Mouse (Mus musculus) layer of hippocampus, adult 2 months (tissue): Measurements from ENCODE around the gene Ywhaq. TPM values are rescaled to one million over a fixed set of nuclear protein-coding genes. Genes with fewer than 3 reads are reported as not detected.

Experiments used
- DNase-seq, 2 experiments: peaks; one replicate each; pipeline ENCODE4 v3.0.0; 2022; ENCODE audit warnings: low spot score in 2 of 2
- H3K27ac ChIP-seq: fragments of 200-600 bp; 2 replicates; pipeline ENCODE4 v1.8.1; 2022
- H3K4me3 ChIP-seq: fragments of 200-600 bp; 2 replicates; pipeline ENCODE4 v1.8.1; 2022; ENCODE audit warnings: mild to moderate bottlenecking
- CTCF ChIP-seq: fragments of 200-600 bp; conservative IDR thresholded peaks from 2 replicates; pipeline ENCODE4 v1.8.1; 2022; ENCODE audit warnings: antibody characterized with exemption, mild to moderate bottlenecking, moderate library complexity
- total RNA-seq, 2 experiments: library from RNA; stranded (reverse); gene quantifications; 2 replicates each; pipeline ENCODE4 v1.2.3; 2021

The Ywhaq gene
- total RNA-seq, 2 experiments from 2014 or later: 444 to 448 TPM

DNA sequence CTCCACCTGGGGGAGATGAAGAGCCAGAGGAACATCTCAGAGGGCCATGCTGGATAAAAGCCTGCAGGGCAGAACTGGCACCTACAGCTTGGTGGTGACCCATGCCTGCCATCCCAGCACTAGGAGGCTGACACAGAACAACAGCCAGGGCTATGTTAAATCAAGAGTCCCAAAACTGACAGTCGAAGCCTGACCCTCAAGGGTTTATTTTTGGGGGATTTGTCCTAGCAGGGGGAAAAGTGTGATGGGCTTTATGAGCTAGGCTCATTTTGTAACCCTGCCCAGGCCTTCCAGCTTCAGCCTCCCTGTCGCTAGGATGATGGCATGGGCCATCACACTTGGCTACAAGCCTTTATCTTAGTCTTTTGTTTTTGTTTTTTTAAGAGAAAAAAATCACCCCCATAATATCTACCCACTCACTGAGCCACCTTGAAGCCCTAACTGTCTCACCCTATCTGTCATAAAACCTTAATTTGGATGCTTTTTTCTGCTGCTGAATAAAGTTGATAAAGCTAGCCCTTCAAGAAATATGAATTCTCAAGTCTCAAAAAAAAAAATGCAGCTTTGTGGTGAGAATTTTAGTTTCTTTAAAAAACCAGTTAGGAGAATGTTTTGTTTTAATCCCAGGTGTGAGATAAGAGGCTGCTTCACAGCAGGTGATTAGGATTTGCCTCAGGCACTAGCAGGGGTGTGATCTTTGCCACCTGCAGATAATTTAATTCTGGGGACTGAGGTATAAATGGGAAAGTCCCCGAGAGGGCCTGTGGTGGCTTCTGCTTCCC lies 41.9 kb downstream of the Ywhaq start:
- no peak; the same call in 1 of the 2 replicates for TF ChIP-seq CTCF
- Histone ChIP-seq H3K27ac (no peak overlapping the region), H3K4me3 (no peak overlapping the region)
- no peak for DNase-seq

GRCm38 (mm10) chr12:21373820-21374475 lies 43.5 kb downstream of the Ywhaq start:
- no peak for TF ChIP-seq CTCF
- Histone ChIP-seq H3K4me3 (peak overlapping the region; percentile 85), H3K27ac (peak overlapping the region; percentile 97)
- DNase-seq: no peak

DNA sequence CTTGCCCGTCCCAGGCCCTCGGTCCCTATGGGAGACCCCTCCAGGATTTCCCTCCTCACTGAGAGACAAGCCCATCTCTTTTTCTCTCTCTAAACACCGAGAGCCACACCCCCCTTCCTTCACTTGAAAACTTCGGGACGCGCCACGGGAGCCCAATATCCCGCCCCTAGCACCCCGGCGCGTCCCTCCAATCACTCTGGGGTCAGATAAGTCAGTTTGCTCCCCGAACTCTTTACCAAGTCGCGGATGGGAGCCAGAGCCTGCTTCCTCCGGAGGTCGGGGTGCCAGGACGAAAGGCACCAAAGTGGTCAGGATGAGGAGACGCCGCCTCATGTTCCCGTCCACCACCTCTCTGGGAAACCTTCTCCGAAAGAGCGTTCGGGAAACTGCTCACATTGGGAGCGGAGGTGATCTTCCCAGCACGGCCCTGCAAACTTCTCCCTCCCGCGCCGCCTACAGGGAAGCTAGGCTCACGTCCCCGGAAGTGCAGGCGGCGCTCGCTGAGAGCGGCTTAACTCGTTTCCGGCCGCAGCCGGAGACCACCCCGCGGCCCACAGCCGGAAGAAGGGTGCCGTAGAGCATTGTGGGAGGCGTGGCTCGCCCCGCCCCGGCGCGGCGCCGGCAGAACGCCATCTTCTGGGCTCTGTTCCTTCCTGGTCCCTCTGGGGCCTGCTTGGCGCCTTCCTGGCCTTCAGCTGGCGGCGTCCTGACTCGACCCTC lies 44.2 kb downstream of the Ywhaq start, which contains the start of gene Adam17:
TSS of gene Adam17 (minus strand) at position 533 of the 720 bp plus-strand sequence.
- H3K4me3 ChIP-seq: peak within 1 kb of the TSS; percentile 85
- DNase-seq: peak; percentile 96 to 97
- H3K27ac ChIP-seq: peak within 1 kb of the TSS; percentile 97
- TF ChIP-seq CTCF: peak; percentile 85

GRCm38 (mm10) chr12:21370035-21370611 lies 47.3 kb downstream of the Ywhaq start:
- Histone ChIP-seq H3K27ac (no peak overlapping the region), H3K4me3 (no peak overlapping the region)
- DNase-seq: no peak
- TF ChIP-seq CTCF: no peak

- TF ChIP-seq CTCF: no peak
- H3K4me3 ChIP-seq: no peak overlapping the region
- DNase-seq: no peak
- H3K27ac ChIP-seq: no peak overlapping the region; the same call in 1 of the 2 replicates
Measured at GRCm38 (mm10) chr12:21369087-21369410, 48.4 kb downstream of the Ywhaq start.

DNA sequence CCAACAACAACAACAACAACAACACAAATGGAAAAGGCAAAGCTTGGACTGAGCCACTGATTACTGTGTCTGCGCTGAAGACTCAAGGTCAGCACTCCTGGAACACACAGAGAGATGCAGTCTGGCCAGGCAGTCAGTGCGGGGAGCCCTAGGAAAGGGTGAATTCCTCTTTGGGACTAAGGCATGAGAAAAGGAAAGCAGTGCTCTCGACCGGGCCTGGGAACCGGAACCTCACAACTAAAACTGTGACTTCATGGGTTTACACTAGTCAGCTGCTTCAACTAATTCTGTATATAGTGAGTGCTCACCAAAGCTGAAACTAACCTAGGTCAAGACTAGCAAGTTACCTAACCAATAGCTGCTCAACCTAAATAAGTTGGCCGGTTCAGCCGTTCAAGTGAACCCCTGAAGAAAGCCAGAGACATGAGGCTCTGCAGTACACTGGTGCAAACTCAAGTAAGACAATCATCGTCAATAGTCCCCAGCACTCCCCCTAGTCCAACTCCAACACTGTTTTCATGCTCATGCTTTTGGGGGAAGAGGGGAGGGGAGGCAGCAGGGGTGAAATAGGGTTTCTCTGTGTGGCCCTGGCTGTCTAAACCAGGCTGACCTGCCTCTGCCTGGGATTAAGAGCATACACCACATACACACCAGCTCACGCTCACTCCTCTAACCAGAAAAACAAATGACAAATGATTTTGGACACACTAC lies 48.9 kb downstream of the Ywhaq start:
- DNase-seq: no peak
- no peak for TF ChIP-seq CTCF
- H3K4me3 ChIP-seq: no peak overlapping the region
- H3K27ac ChIP-seq: peak overlapping the region; percentile 56; the same call in 1 of the 2 replicates

DNA sequence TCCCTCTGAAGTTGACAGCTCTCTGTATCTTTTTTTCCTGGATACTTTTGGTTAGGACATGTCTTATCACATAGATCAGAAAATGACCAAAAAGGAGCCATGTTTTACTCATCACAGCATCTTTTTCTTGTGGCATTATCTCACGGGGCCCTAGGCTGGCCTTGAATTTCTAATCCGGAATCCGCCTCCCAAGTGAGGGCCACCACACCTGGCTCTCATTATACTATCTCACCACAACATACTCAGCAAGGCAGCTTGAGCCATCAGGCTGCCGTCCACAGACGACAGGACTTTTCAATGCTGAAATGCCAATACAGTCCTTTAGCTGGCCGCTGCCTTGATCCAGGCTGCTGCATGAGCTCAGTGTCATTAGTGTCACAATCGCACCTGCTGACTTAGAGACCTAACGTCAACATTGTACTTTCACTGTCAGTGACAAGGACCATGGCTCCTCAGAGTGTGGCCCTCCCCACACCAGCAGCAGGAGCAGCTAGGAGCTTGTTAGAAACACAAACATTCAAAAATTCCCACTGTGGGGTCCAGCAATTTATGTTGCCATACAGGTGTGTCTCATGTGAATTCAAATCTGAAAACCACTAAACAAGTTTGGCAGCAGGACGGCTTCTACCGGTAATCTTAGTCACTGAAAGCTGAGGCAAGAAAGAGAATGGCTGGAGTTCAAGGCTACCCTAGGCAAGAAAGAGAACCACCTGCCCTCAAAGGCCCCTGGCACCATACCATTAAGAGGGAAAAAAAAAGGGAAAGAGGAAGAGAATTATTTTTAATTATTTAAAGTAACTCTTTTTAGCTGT lies 52.6 kb downstream of the Ywhaq start:
- DNase-seq: no peak
- Histone ChIP-seq H3K27ac (no peak overlapping the region), H3K4me3 (no peak overlapping the region)
- TF ChIP-seq CTCF: no peak

- TF ChIP-seq CTCF: no peak
- H3K4me3 ChIP-seq: no peak overlapping the region
- H3K27ac ChIP-seq: no peak overlapping the region
- no peak for DNase-seq
Measured at GRCm38 (mm10) chr12:21363195-21363594, 54.2 kb downstream of the Ywhaq start.

GRCm38 (mm10) chr12:21362686-21363085 lies 54.8 kb downstream of the Ywhaq start:
- Histone ChIP-seq H3K4me3 (no peak overlapping the region), H3K27ac (no peak overlapping the region)
- TF ChIP-seq CTCF: no peak
- DNase-seq: no peak

- H3K4me3 ChIP-seq: no peak overlapping the region
- no peak for TF ChIP-seq CTCF
- DNase-seq: no peak
- H3K27ac ChIP-seq: no peak overlapping the region
Measured at GRCm38 (mm10) chr12:21353681-21354080, 63.8 kb downstream of the Ywhaq start.

DNA sequence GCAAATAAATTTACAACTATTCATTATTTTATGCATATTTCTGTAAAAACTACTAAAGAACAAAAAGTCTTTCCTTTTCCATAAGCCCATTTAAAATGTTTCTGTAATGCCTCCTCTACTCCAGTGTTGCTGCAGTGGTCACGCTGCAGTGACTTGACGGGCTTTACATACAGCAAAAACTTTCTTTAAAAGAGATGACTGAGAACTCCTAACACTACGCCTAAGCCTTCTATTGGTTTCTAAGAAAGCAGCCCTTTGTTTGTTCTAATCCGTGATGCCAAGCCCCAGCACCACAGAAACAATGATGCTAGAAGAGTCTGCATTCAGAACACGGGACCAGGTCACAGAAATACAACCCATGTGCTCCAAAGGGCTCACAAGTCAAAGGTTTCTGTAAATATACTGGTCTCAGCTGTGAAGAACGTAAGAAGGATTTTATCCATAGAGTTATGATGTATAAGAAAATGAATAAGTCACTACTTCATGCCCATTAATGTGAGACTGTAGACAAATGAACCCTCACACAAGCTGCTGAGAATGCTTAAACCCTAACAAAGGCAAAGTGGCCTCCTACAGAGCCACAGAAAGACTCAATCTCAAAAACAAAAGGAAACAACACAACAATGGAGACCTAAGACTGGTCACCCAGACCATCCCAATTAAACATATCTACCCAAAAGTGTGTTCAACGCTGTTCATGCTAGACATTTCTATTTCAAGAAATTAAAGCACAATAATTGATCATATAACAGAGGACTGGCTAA lies 67.1 kb downstream of the Ywhaq start:
- H3K27ac ChIP-seq: no peak overlapping the region
- DNase-seq: no peak
- H3K4me3 ChIP-seq: no peak overlapping the region
- no peak for TF ChIP-seq CTCF
